Mouse (Mus musculus): Measurements from ENCODE around the gene Robo1.

- TF ChIP-seq POLR2A (IDR thresholded peaks at IDR 0.05; ENCODE audit: insufficient read depth, low read length) = no peak
- TF ChIP-seq CTCF (IDR thresholded peaks at IDR 0.05; ENCODE audit: low read depth, low read length) = no peak
- TF ChIP-seq EP300 (IDR thresholded peaks at IDR 0.05; ENCODE audit: insufficient read depth, low read depth, low read length) = no peak
These were observed 474.1 kb downstream of the Robo1 start for GRCm38 (mm10) chr16:72782171-72782570.
